Mouse (Mus musculus) ES-E14 (cell line): ENCODE measurements around the gene Ptgs1.

Experiments used
- CHD2 ChIP-seq: IDR thresholded peaks from 2 replicates; pipeline ENCODE4 v1.6.1; 2014; ENCODE audit warnings: mild to moderate bottlenecking, low read depth, low read length, inconsistent platforms
- HCFC1 ChIP-seq: IDR thresholded peaks from 2 replicates; pipeline ENCODE4 v1.6.1; 2012; ENCODE audit warnings: low read length, inconsistent platforms, borderline replicate concordance; ENCODE audit not compliant: insufficient read depth
- MAFK ChIP-seq: IDR thresholded peaks from 2 replicates; pipeline ENCODE4 v1.6.1; 2014; ENCODE audit warnings: mild to moderate bottlenecking, low read depth, low read length, inconsistent platforms; ENCODE audit not compliant: insufficient read depth
- ZC3H11A ChIP-seq: IDR thresholded peaks from 2 replicates; pipeline ENCODE4 v1.6.1; 2012; ENCODE audit warnings: low read depth, mild to moderate bottlenecking, inconsistent platforms, low read length, borderline replicate concordance

DNA sequence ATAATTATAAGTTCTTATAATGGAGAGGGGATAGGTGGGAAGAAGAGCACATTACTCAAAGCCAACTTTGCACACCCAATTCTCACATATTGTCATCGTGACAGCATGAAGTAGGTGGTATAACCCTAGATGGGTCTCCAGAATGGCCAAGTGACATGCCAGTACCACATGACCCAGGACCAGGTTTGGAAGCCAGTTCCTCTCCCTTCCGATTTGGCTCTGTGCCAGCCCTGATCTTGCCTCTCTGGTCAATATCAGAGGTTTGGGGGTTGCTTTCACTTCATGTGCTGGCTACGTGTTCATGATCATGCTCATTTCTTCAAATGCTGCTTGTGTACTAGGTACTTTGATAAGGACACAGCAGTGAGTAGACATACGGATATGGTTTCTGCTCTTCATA, 22.3 kb downstream of the Ptgs1 start:
- no peak for TF ChIP-seq ZC3H11A
- no peak for TF ChIP-seq HCFC1
- no peak for TF ChIP-seq CHD2
- TF ChIP-seq MAFK, result no peak
